Mouse (Mus musculus) bone marrow, adult 2 months (tissue): ENCODE data around the gene Fam45a.

Experiments used
- CTCF ChIP-seq: fragments of 200-500 bp; IDR thresholded peaks from 2 replicates; pipeline ENCODE4 v1.5.1; 2011; ENCODE audit warnings: low read length, control low read depth; ENCODE audit not compliant: control insufficient read depth, insufficient read depth
- POLR2A ChIP-seq: fragments of 200-500 bp; IDR thresholded peaks from 2 replicates; pipeline ENCODE4 v1.6.1; 2011; ENCODE audit warnings: low read depth, mild to moderate bottlenecking, control low read depth, low read length, borderline replicate concordance; ENCODE audit not compliant: control insufficient read depth

GRCm38 (mm10) chr19:60837747-60838146, 26.4 kb downstream of the Fam45a start:
- TF ChIP-seq CTCF (peak; percentile 93), POLR2A (no peak)
